In the genomic region with DNA sequence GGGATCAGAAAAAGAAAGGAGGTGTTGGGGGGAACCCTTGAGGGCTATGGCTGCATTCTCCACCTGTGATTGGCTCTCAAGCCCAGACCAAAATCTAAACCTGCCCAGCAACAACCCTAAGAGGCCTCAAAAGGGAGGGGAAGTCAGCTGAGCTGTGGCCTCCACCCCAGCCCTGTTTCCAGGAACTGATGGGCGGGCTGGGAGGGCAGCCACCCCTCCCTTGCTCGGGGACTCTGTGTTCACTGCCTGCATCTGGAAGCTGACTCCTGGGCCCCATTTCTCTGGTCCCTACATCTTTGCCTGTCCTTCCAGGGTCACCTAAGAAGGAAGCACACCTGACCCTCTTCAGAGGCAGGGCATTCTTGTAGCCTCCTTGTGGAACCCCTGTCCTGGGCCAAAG, we compare ENCODE assay signal across 8 mouse cellular contexts. TPM values are rescaled to one million over a fixed set of nuclear protein-coding genes. Genes with fewer than 3 reads are reported as not detected.
DNase-seq lines count a peak whose midpoint lies in the region; ATAC-seq and TF ChIP-seq lines count a peak whose summit lies in the region.

No protein-coding gene starts in this region.

- H3K36me3 ChIP-seq in hindbrain, embryonic 12.5 days: peaks cover 23% of the 10 kb centered on the region
- no peaks in the 10 kb centered on the region for H3K36me3 ChIP-seq in liver, adult 2 months (ENCODE audit: control insufficient read depth, insufficient read depth, low read length)
- no peaks in the 10 kb centered on the region for H3K36me3 ChIP-seq in neural tube, embryonic 15.5 days

- no peaks in the 10 kb centered on the region for H3K27me3 ChIP-seq in hindbrain, embryonic 12.5 days
- H3K27me3 ChIP-seq in liver, adult 2 months (ENCODE audit: control insufficient read depth, insufficient read depth, low read length): no peaks in the 10 kb centered on the region
- H3K27me3 ChIP-seq in neural tube, embryonic 15.5 days (replicated peaks): no peaks in the 10 kb centered on the region

- H3K9me3 ChIP-seq in hindbrain, embryonic 12.5 days (replicated peaks): no peaks in the 10 kb centered on the region
- H3K9me3 ChIP-seq in neural tube, embryonic 15.5 days (replicated peaks): no peaks in the 10 kb centered on the region

- no peak overlapping the region for H3K9ac ChIP-seq in hindbrain, embryonic 12.5 days
- H3K9ac ChIP-seq in liver, adult 2 months (ENCODE audit: low read depth, low read length): peak overlapping the region; percentile 19; the same call in 1 of the 2 replicates
- H3K9ac ChIP-seq in neural tube, embryonic 15.5 days (replicated peaks): no peak overlapping the region

- H3K79me2 ChIP-seq in liver, adult 2 months (ENCODE audit: control insufficient read depth, insufficient read depth, low read length): peaks cover 2% of the 10 kb centered on the region; the same call in 1 of the 2 replicates

- ATAC-seq in activated CD4-positive, CD25-positive, alpha-beta regulatory T cell, adult 4 months: peak; percentile 60
- ATAC-seq in hindbrain, embryonic 12.5 days (ENCODE audit: low FRiP score): peak; percentile 16; the same call in 1 of the 2 replicates
- ATAC-seq in neural tube, embryonic 15.5 days (ENCODE audit: low FRiP score): no peak

- no peak overlapping the region for H3K4me3 ChIP-seq in hindbrain, embryonic 12.5 days
- H3K4me3 ChIP-seq in liver, adult 2 months (ENCODE audit: insufficient read depth, low read depth, low read length): no peak overlapping the region
- H3K4me3 ChIP-seq in neural tube, embryonic 15.5 days (replicated peaks): no peak overlapping the region

- H3K4me1 ChIP-seq in hindbrain, embryonic 12.5 days: peaks cover 38% of the 10 kb centered on the region
- H3K4me1 ChIP-seq in liver, adult 2 months (ENCODE audit: control insufficient read depth, insufficient read depth, low read length): peaks cover 36% of the 10 kb centered on the region
- peaks cover 51% of the 10 kb centered on the region for H3K4me1 ChIP-seq in neural tube, embryonic 15.5 days

- H3K27ac ChIP-seq in hindbrain, embryonic 12.5 days: peak overlapping the region; percentile 71
- H3K27ac ChIP-seq in liver, adult 2 months (replicated peaks; ENCODE audit: insufficient read depth, low read depth, low read length): peak overlapping the region; percentile 73
- peak overlapping the region; percentile 79 for H3K27ac ChIP-seq in neural tube, embryonic 15.5 days (replicated peaks)

- 0 out of 2 replicates have a peak, but pooled peaks have one; percentile 28 for TF ChIP-seq POLR2A in liver, adult 2 months (IDR thresholded peaks at IDR 0.05; ENCODE audit: extremely low read depth, insufficient read depth, low read length)

- peak; percentile 75 to 82 for DNase-seq in CD8-positive naive resting alpha-beta T cell, adult 2 months (ENCODE audit: low read depth in 2 of 2, low spot score in 2 of 2)
- peak; percentile 87 for DNase-seq in fibroblast of lung, adult 2 months (ENCODE audit: low read depth)
- DNase-seq in liver, adult 2 months (ENCODE audit: extremely low read depth, low read depth, low spot score): peak; percentile 66
- DNase-seq in frontal cortex, postnatal 10 days (ENCODE audit: low spot score in 2 of 2): no peak
- DNase-seq in frontal cortex, adult 2 months (ENCODE audit: extremely low spot score in 1 of 2, low spot score in 1 of 2): no peak

- peak overlapping the region; percentile 17; the same call in 1 of the 2 replicates for H3K4me2 ChIP-seq in hindbrain, embryonic 12.5 days (replicated peaks)
- H3K4me2 ChIP-seq in neural tube, embryonic 15.5 days: 0 out of 2 replicates have a peak overlapping the region, but pooled peaks have one; percentile 25

- no peak for TF ChIP-seq CTCF in liver, adult 2 months (IDR thresholded peaks at IDR 0.05; ENCODE audit: low read depth, low read length)

- whole genome bisulfite sequencing in hindbrain, embryonic 12.5 days: 33% methylated on average over 2 of the region's 2 CpGs
- 3% methylated on average over 2 of the region's 2 CpGs for WGBS in liver, adult 2 months
- WGBS in neural tube, embryonic 15.5 days: 23% methylated on average over 2 of the region's 2 CpGs

RNA-seq across cellular contexts. Expression of a gene that starts 13.5 kb away (rescaled TPM):
- polyA plus RNA-seq in activated CD4-positive, CD25-positive, alpha-beta regulatory T cell, adult 4 months (2017; shearing (Covaris generic)): 1 to 10 TPM; 3.2 to 3.5 TPM
- 0.65 and 1.2 TPM in 2 replicates for polyA plus RNA-seq in hindbrain, embryonic 12.5 days (2016; fragmentation: Nextera tagmentation; extraction: Ambion mirVana)
- total RNA-seq in liver, adult 2 months (2014; rRNA removed): 0.55 and 1.6 TPM in 2 replicates
- 2.5 and 4.7 TPM in 2 replicates for polyA plus RNA-seq in liver, adult 2 months (2012; rRNA removed)
- 1.3 and 1.6 TPM in 2 replicates for polyA plus RNA-seq in neural tube, embryonic 15.5 days (2015; fragmentation: Nextera tagmentation; extraction: Ambion mirVana)
- polyA plus RNA-seq in frontal cortex, adult 2 months (2012; rRNA removed): 3.5 and 4.1 TPM in 2 replicates

RNA-seq across cellular contexts. Expression of a gene that starts 15.6 kb away (rescaled TPM):
- 10 to 100 TPM; 62.9 to 76.7 TPM for polyA plus RNA-seq in activated CD4-positive, CD25-positive, alpha-beta regulatory T cell, adult 4 months (2017; shearing (Covaris generic))
- 86.4 TPM in 2 replicates for polyA plus RNA-seq in hindbrain, embryonic 12.5 days (2016; fragmentation: Nextera tagmentation; extraction: Ambion mirVana)
- total RNA-seq in liver, adult 2 months (2014; rRNA removed): 57.5 and 92.2 TPM in 2 replicates
- polyA plus RNA-seq in liver, adult 2 months (2012; rRNA removed): 38.7 and 39.4 TPM in 2 replicates
- 41.4 and 42.0 TPM in 2 replicates for polyA plus RNA-seq in neural tube, embryonic 15.5 days (2015; fragmentation: Nextera tagmentation; extraction: Ambion mirVana)
- polyA plus RNA-seq in frontal cortex, adult 2 months (2012; rRNA removed): 43.3 and 47.0 TPM in 2 replicates

RNA-seq across cellular contexts. Expression of a gene that starts 49.4 kb away (rescaled TPM):
- 10 to 100 TPM; 67.7 to 82.4 TPM for polyA plus RNA-seq in activated CD4-positive, CD25-positive, alpha-beta regulatory T cell, adult 4 months (2017; shearing (Covaris generic))
- polyA plus RNA-seq in hindbrain, embryonic 12.5 days (2016; fragmentation: Nextera tagmentation; extraction: Ambion mirVana): 91.3 and 97.5 TPM in 2 replicates
- 23.5 and 25.1 TPM in 2 replicates for total RNA-seq in liver, adult 2 months (2014; rRNA removed)
- polyA plus RNA-seq in liver, adult 2 months (2012; rRNA removed): 5.0 and 5.2 TPM in 2 replicates
- 102 and 109 TPM in 2 replicates for polyA plus RNA-seq in neural tube, embryonic 15.5 days (2015; fragmentation: Nextera tagmentation; extraction: Ambion mirVana)
- 154 and 164 TPM in 2 replicates for polyA plus RNA-seq in frontal cortex, adult 2 months (2012; rRNA removed)

Comparison
In these comparisons a context has a peak if more than half of its experiments do, and no peak if none do; other contexts are left out.
1. DNase-seq: peak in CD8-positive naive resting alpha-beta T cell, adult 2 months (2 of 2), fibroblast of lung, adult 2 months (single experiment) and liver, adult 2 months (single experiment); none in frontal cortex, postnatal 10 days (0 of 2) and frontal cortex, adult 2 months (0 of 2).
2. RNA of a gene that starts 49.4 kb away (polyA plus RNA-seq): 154 to 164 TPM in frontal cortex, adult 2 months, 102 to 109 TPM in neural tube, embryonic 15.5 days, 91.3 to 97.5 TPM in hindbrain, embryonic 12.5 days and 67.7 to 82.4 TPM in activated CD4-positive, CD25-positive, alpha-beta regulatory T cell, adult 4 months; 5.0 to 5.2 TPM in liver, adult 2 months; every median in the first group is over 10 times any median in the second.
3. Peak in every context shown above with its lines, with median percentiles within 50 percentile points of each other: H3K27ac ChIP-seq.